In genomic region chr10:40257414-40258255, GRCm38 (mm10) we compare ENCODE assay signal across 8 mouse cellular contexts. TPM values are rescaled to one million over a fixed set of nuclear protein-coding genes. Genes with fewer than 3 reads are reported as not detected.
DNase-seq lines count a peak whose midpoint lies in the region; ATAC-seq lines count a peak whose summit lies in the region.

Gtf3c6 (minus strand) TSS chr10:40258108.

- no peaks in the 10 kb centered on the region for H3K27me3 ChIP-seq in hindbrain, embryonic 16.5 days (replicated peaks; ENCODE audit: control insufficient read depth, insufficient read depth, low read length)

- no peaks in the 10 kb centered on the region for H3K9me3 ChIP-seq in hindbrain, embryonic 16.5 days (ENCODE audit: control insufficient read depth, low read length)

- H3K4me2 ChIP-seq in hindbrain, embryonic 16.5 days (ENCODE audit: low read length): peak within 1 kb of the TSS; percentile 82

- H3K36me3 ChIP-seq in hindbrain, embryonic 16.5 days (ENCODE audit: control insufficient read depth, insufficient read depth, low read length): peaks cover 4% of the 10 kb centered on the region
- H3K36me3 ChIP-seq in macrophage (ENCODE audit: inconsistent target): peaks cover 10% of the 10 kb centered on the region; the same call in 1 of the 2 replicates

- peak; percentile 90 for DNase-seq in T-cell, adult 2 months (ENCODE audit: low spot score)
- DNase-seq in cerebellum, postnatal 36 days: peak; percentile 93 to 95
- DNase-seq in gastrocnemius, adult 18-20 months (ENCODE audit: low spot score): peak; percentile 95
- peak; percentile 94 to 96 for DNase-seq in left cerebral cortex, adult 18-20 months (ENCODE audit: low spot score in 2 of 2)
- peak; percentile 94 for DNase-seq in right cerebral cortex, adult 18-20 months
- peak; percentile 77 for DNase-seq in urinary bladder, postnatal 10 days (ENCODE audit: low spot score)

- no peaks in the 10 kb centered on the region for H3K79me2 ChIP-seq in macrophage (ENCODE audit: inconsistent target)

- 0% methylated on average over 43 of the region's 43 CpGs for WGBS in hindbrain, embryonic 16.5 days
- WGBS in macrophage (ENCODE audit: missing documents): under 1% methylated on average over 43 of the region's 43 CpGs

- H3K9ac ChIP-seq in hindbrain, embryonic 16.5 days (ENCODE audit: low read depth, low read length): peak within 1 kb of the TSS; percentile 96

- peak within 1 kb of the TSS; percentile 81 for H3K4me3 ChIP-seq in hindbrain, embryonic 16.5 days (ENCODE audit: low read length)
- H3K4me3 ChIP-seq in macrophage (ENCODE audit: inconsistent target): peak within 1 kb of the TSS; percentile 77

- H3K27ac ChIP-seq in hindbrain, embryonic 16.5 days (ENCODE audit: low read depth, low read length): peak within 1 kb of the TSS; percentile 94
- peak within 1 kb of the TSS; percentile 78 for H3K27ac ChIP-seq in macrophage

- H3K4me1 ChIP-seq in hindbrain, embryonic 16.5 days (ENCODE audit: control insufficient read depth, insufficient read depth, low read depth, low read length): peaks cover 4% of the 10 kb centered on the region

- peak; percentile 78 for ATAC-seq in hindbrain, embryonic 16.5 days

RNA-seq across cellular contexts. Expression of gene Gtf3c6, which starts in this region (rescaled TPM):
- 10 to 100 TPM; 27.1 to 34.8 TPM for total RNA-seq in gastrocnemius, adult 18-20 months (2021)
- polyA plus RNA-seq in hindbrain, embryonic 16.5 days (2015; fragmentation: Nextera tagmentation; extraction: Ambion mirVana): 64.9 and 67.9 TPM in 2 replicates
- 10 to 100 TPM; 19.5 to 20.7 TPM for total RNA-seq in left cerebral cortex, adult 18-20 months (2021)
- total RNA-seq in macrophage (2018; cell fraction: chromatin; rRNA removed): 10 to 100 TPM in 12 of 26 experiments, 1 to 10 TPM in 14; 2.0 to 22.6 (median 8.2) TPM
- 10 to 100 TPM; 18.4 to 41.7 (median 31.5) TPM for total RNA-seq in macrophage (2018; cell fraction: cytosol; rRNA removed)
- 10 to 100 TPM in 14 of 26 experiments, 1 to 10 TPM in 12; 3.2 to 31.0 (median 10.3) TPM for total RNA-seq in macrophage (2018; cell fraction: nucleus; rRNA removed)
- polyA plus RNA-seq in macrophage (2018): 30.1 to 131 TPM (median 49.8 TPM) in 3 replicates

Comparison
In these comparisons a context has a peak if more than half of its experiments do, and no peak if none do; other contexts are left out.
1. Peak in every context shown above with its lines: DNase-seq, ATAC-seq, H3K4me3 ChIP-seq and H3K27ac ChIP-seq.